Mouse (Mus musculus) heart, adult 2 months (tissue): ENCODE data around the gene Ube2e1. TPM values are rescaled to one million over a fixed set of nuclear protein-coding genes. Genes with fewer than 3 reads are reported as not detected.
A peak's percentile ranks its signal among the peaks of the same experiment; 100 is the strongest.

Experiments
- DNase-seq, 2 experiments: peaks; one replicate each; pipeline ENCODE4 v3.0.0; 2021
- H3K27ac ChIP-seq: fragments of 200-600 bp; 2 replicates; pipeline ENCODE4 v1.8.1; 2022
- H3K27me3 ChIP-seq: fragments of 200-500 bp; 2 replicates; pipeline ENCODE4 v1.6.1; 2012; ENCODE audit warnings: mild to moderate bottlenecking, low read length, inconsistent platforms, mixed read lengths; ENCODE audit not compliant: control insufficient read depth, insufficient read depth
- H3K36me3 ChIP-seq: fragments of 200-500 bp; 2 replicates; pipeline ENCODE4 v1.6.1; 2012; ENCODE audit warnings: low read length, inconsistent platforms; ENCODE audit not compliant: control insufficient read depth, insufficient read depth
- H3K4me1 ChIP-seq: fragments of 200-500 bp; 2 replicates; pipeline ENCODE4 v1.6.1; 2011; ENCODE audit warnings: low read length; ENCODE audit not compliant: control insufficient read depth, insufficient read depth
- H3K4me3 ChIP-seq: fragments of 200-600 bp; 2 replicates; pipeline ENCODE4 v1.8.1; 2022
- H3K79me2 ChIP-seq: fragments of 200-500 bp; replicated peaks from 2 replicates; pipeline ENCODE4 v1.6.1; 2012; ENCODE audit warnings: mild to moderate bottlenecking, inconsistent platforms, low read length, moderate library complexity, mixed read lengths; ENCODE audit not compliant: control insufficient read depth, insufficient read depth
- H3K9ac ChIP-seq: fragments of 200-500 bp; 2 replicates; pipeline ENCODE4 v1.6.1; 2012; ENCODE audit warnings: low read depth, mild to moderate bottlenecking, control low read depth, inconsistent platforms, low read length, mixed read lengths
- CTCF ChIP-seq: fragments of 200-600 bp; IDR thresholded peaks from 2 replicates; pipeline ENCODE4 v1.8.1; 2022; ENCODE audit warnings: antibody characterized with exemption, mild to moderate bottlenecking, moderate library complexity
- EP300 ChIP-seq: fragments of 200-500 bp; IDR thresholded peaks from 2 replicates; pipeline ENCODE4 v1.6.1; 2011; ENCODE audit warnings: low read depth, low read length, control low read depth; ENCODE audit not compliant: insufficient read depth
- POLR2A ChIP-seq: fragments of 200-500 bp; IDR thresholded peaks from 2 replicates; pipeline ENCODE4 v1.6.1; 2011; ENCODE audit warnings: mild to moderate bottlenecking, low read depth, low read length, control low read depth; ENCODE audit not compliant: insufficient read depth
- WGBS: fragments of 180-500 bp; shearing (Covaris S2); methylation state at CpG from one replicate; pipeline ENCODE4 v1.1.7; 2018; 5-methylcytosine and 5-hydroxymethylcytosine counted together
- intact Hi-C: fragments of 180-260 bp; cut with DNase I; formaldehyde crosslinking; loops from one replicate; pipeline ENCODE4 v1.15.1; 2025
- polyA plus RNA-seq: library from polyadenylated mRNA; depleted of rRNA; stranded (reverse); fragments of >200 nt; gene quantifications from 2 replicates; pipeline ENCODE4 v1.2.3, GENCODE M21; 2012
- total RNA-seq, 2 experiments: library from RNA; stranded (reverse); gene quantifications; 2 replicates each; pipeline ENCODE4 v1.2.3; 2021

Ube2e1 gene
- total and polyA plus RNA-seq, 3 experiments: 21.9 to 42.5 (median 36.8) TPM

DNA sequence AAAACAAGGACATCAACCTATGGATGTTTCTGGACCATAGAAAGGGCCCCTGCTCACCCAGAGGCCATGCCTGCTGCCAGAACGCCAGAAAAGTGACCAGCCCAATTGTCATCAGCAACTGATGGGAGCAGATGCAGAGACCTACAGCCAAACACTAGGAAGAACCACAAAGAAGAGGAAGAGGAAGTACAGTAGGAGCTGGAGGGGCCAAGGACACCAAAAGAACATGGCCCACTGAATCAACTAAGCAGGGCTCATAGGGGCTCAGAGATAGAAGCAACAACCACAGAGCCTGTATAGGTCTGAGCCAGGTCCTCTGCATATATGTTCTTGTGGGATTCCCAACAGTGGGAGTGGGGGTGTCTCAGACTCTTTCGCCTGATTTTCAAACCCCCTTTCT is 34.2 kb downstream of the Ube2e1 start:
- Histone ChIP-seq H3K4me1 (peaks cover 3% of the 10 kb centered on the region), H3K4me3 (no peak overlapping the region), H3K36me3 (no peaks in the 10 kb centered on the region; the same call in 1 of the 2 replicates), H3K9ac (no peak overlapping the region), H3K27ac (no peak overlapping the region), H3K79me2 (no peaks in the 10 kb centered on the region; the same call in none of the 2 replicates), H3K27me3 (no peaks in the 10 kb centered on the region)
- DNase-seq: no peak
- intact Hi-C loops: no loop called here
- 82% methylated on average over 2 of the region's 2 CpGs for WGBS
- TF ChIP-seq POLR2A: no peak
- TF ChIP-seq CTCF: no peak
- no peak for TF ChIP-seq EP300

DNA sequence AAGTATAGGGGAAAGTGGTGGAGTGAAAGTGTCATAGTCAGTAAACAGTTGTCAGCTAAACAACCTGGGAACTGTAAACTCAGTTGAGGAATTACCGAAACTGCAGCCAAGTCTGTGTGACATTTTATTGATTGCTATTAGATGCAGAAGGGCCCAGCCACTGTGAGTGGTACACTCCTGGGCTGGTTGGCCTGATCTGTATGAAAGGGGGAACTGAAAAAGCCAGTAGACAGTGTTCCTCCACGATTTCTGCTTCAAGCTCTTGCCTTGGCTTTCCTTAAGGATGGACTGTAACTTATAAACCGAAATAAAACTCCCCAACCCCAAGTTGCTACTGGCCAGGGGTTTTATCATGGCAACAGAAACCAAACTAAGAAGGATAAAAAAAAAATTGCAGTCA is 39.1 kb downstream of the Ube2e1 start:
- Histone ChIP-seq H3K4me3 (no peak overlapping the region), H3K36me3 (peaks cover 4% of the 10 kb centered on the region), H3K79me2 (no peaks in the 10 kb centered on the region; the same call in 1 of the 2 replicates), H3K9ac (no peak overlapping the region), H3K27ac (no peak overlapping the region), H3K27me3 (no peaks in the 10 kb centered on the region), H3K4me1 (peaks cover 5% of the 10 kb centered on the region)
- DNase-seq: no peak
- intact Hi-C loops: loop anchor here (5.0 kb wide), 1 partner anchor 40 kb away; the partner anchor contains the start of gene Ube2e1
- WGBS: 83% methylated on average over 3 of the region's 3 CpGs
- TF ChIP-seq EP300 (no peak), POLR2A (no peak), CTCF (no peak)

DNA sequence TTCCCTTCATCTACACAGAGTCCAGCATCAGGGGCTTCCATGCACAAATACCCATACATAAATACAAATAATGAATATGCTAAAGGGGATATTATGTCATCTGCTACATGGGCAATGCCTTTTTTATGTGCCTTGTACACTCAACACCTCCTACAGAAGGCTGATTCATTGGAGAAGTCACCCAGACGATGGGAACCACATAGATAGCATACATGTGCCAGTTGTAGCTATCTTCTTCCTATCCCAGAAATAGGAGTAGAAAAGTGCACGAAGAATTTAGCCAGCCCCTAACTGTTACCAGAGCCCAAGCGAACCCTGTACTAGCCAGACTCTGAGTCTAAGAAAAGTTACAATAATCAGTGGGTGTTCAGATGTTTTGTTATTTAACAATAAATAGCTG is 39.5 kb downstream of the Ube2e1 start:
- Histone ChIP-seq H3K36me3 (peaks cover 6% of the 10 kb centered on the region), H3K79me2 (no peaks in the 10 kb centered on the region; the same call in 1 of the 2 replicates), H3K9ac (no peak overlapping the region), H3K4me3 (no peak overlapping the region), H3K27me3 (no peaks in the 10 kb centered on the region), H3K4me1 (peaks cover 8% of the 10 kb centered on the region), H3K27ac (no peak overlapping the region)
- WGBS: 76% methylated on average over 3 of the region's 3 CpGs
- no peak for DNase-seq
- intact Hi-C loops: loop anchor here (5.0 kb wide), 1 partner anchor 40 kb away; the partner anchor contains the start of gene Ube2e1
- TF ChIP-seq CTCF: no peak
- TF ChIP-seq EP300: no peak
- no peak for TF ChIP-seq POLR2A

DNA sequence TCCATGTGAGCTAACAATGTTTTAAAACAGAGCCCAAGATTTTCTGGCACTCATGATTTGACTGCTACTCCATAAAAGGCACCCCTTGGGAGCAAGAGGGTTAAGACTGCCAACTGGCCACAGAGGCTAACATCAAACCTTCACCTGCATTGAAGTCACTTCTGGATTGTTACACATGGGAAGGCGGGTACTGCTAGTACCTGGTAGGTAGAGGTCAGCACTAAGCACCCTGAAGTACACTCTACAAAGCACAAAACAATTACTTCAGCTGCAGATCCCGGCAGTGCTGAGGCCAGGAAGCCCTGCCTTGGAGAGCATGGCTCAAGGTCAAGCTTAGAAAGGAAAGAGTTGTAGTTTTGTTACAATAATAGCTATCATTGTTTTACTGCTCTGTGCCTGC is 44.3 kb downstream of the Ube2e1 start:
- Histone ChIP-seq H3K36me3 (peaks cover 17% of the 10 kb centered on the region), H3K9ac (no peak overlapping the region), H3K27me3 (no peaks in the 10 kb centered on the region), H3K4me3 (no peak overlapping the region), H3K79me2 (no peaks in the 10 kb centered on the region; the same call in 1 of the 2 replicates), H3K4me1 (peaks cover 12% of the 10 kb centered on the region), H3K27ac (peak overlapping the region; percentile 44)
- TF ChIP-seq CTCF (0 out of 2 replicates have a peak, but pooled peaks have one; percentile 4), POLR2A (no peak)
- no peak for DNase-seq
- intact Hi-C loops: no loop called here
- WGBS: 35% methylated on average over 2 of the region's 2 CpGs

DNA sequence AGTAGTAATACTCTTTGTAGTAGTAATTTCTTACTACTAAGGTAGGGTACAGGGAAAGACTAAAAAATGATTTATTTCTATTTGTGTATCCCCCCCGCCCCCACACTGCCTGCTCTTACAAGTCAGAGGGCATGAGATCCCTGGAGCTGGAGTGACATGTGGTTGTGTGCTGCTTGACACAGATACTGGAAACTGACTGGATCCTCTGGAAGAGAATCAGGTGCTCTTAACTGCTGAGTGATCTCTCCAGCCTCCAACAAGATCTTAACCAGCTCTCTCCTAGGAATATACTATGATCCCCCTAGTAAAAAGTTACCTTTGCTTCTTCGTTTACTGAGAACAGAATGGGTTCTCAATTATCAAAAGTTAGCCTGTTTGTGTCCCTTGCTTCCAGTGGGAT is 45.2 kb downstream of the Ube2e1 start:
- TF ChIP-seq EP300: no peak
- no peak for TF ChIP-seq CTCF
- TF ChIP-seq POLR2A: no peak
- Histone ChIP-seq H3K27ac (no peak overlapping the region), H3K9ac (no peak overlapping the region), H3K79me2 (no peaks in the 10 kb centered on the region; the same call in 1 of the 2 replicates), H3K4me1 (peaks cover 12% of the 10 kb centered on the region), H3K4me3 (no peak overlapping the region), H3K27me3 (no peaks in the 10 kb centered on the region), H3K36me3 (peaks cover 17% of the 10 kb centered on the region)
- DNase-seq: no peak
- intact Hi-C loops: no loop called here
- WGBS: 94% methylated on average over 2 of the region's 2 CpGs

DNA sequence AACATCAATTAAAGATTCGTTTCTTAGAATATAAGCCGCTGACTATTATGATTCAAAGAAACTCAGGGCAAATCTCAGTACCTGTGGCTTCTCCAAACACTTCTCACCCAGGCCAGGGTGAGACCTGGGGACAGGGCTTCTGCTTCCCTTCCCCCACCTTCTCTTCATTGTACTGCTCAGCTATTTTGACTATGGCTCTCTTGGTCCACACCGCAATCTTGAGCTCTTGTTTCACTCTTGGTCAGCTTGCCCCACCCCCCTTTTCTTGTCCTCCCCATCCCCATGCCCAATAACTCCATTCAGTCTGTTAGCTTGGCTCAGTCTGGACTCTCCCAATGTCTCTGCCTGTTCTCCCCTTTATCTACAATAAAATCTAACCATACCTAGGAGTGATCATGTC is 46.2 kb downstream of the Ube2e1 start:
- intact Hi-C loops: loop anchor here (2.0 kb wide), 1 partner anchor 75 kb away; no protein-coding TSS in a partner anchor
- Histone ChIP-seq H3K9ac (no peak overlapping the region), H3K79me2 (no peaks in the 10 kb centered on the region), H3K27me3 (no peaks in the 10 kb centered on the region), H3K4me1 (peaks cover 12% of the 10 kb centered on the region), H3K36me3 (peaks cover 17% of the 10 kb centered on the region), H3K4me3 (no peak overlapping the region), H3K27ac (no peak overlapping the region)
- WGBS: 95% methylated on average over 3 of the region's 3 CpGs
- no peak for TF ChIP-seq POLR2A
- no peak for TF ChIP-seq CTCF
- TF ChIP-seq EP300: no peak
- DNase-seq: no peak
